Comparison of ENCODE assay signal across 16 mouse cellular contexts in genomic region chr1:122687080-122687479, GRCm38 (mm10).
"Had no signal": no experiment of that assay in that cellular context is flagged by ENCODE, and none has a peak within 500 bp of the region (broad histone marks: within the 10 kb centered on the region; RNA-seq: fewer than 3 reads in every experiment).

No protein-coding gene starts in this region.

- H3K4me2 ChIP-seq: neural tube, embryonic 13.5 days; neural tube, embryonic 15.5 days; stomach, embryonic 15.5 days had no signal

- H3K27ac ChIP-seq: neural tube, embryonic 13.5 days; neural tube, embryonic 15.5 days; stomach, embryonic 15.5 days; stomach, postnatal 0 days had no signal

- H3K36me3 ChIP-seq: neural tube, embryonic 13.5 days; neural tube, embryonic 15.5 days; stomach, embryonic 15.5 days had no signal

- H3K4me1 ChIP-seq: neural tube, embryonic 13.5 days; neural tube, embryonic 15.5 days; stomach, embryonic 15.5 days had no signal

- H3K4me3 ChIP-seq: neural tube, embryonic 13.5 days; neural tube, embryonic 15.5 days; stomach, embryonic 15.5 days had no signal

- DNase-seq: retina, postnatal 1 day; right cerebral cortex, adult 18-20 months; right cerebral cortex, postnatal 14 days; right cerebral cortex, postnatal 25 days; right cerebral cortex, postnatal 4 days; spleen, adult 18-20 months; thymus, adult 18-20 months; thymus, adult 2 months; thymus, postnatal 14 days; thymus, postnatal 25 days; thymus, postnatal 36 days; thymus, postnatal 4 days had no signal

- H3K9ac ChIP-seq: neural tube, embryonic 13.5 days; neural tube, embryonic 15.5 days; stomach, embryonic 15.5 days had no signal

- H3K27me3 ChIP-seq: neural tube, embryonic 13.5 days; neural tube, embryonic 15.5 days; stomach, embryonic 15.5 days had no signal

- H3K9me3 ChIP-seq: neural tube, embryonic 13.5 days; neural tube, embryonic 15.5 days; stomach, embryonic 15.5 days had no signal
